Mouse (Mus musculus) common myeloid progenitor, adult 5-6 weeks (primary cell): ENCODE data around the gene Acsbg1. TPM values are rescaled to one million over a fixed set of nuclear protein-coding genes. Genes with fewer than 3 reads are reported as not detected.

Experiments used
- ATAC-seq: replicated peaks from 2 replicates; pipeline ENCODE4 v1.8.0; 2016; ENCODE audit warnings: low read depth, mild to moderate bottlenecking, moderate TSS enrichment, inconsistent platforms; ENCODE audit not compliant: poor library complexity, severe bottlenecking
- total RNA-seq: library from RNA; stranded (forward); fragments of 200-1000, 187-1606 nt; gene quantifications from 2 replicates; pipeline ENCODE4 v1.2.3, GENCODE M21; 2017

The Acsbg1 gene
- total RNA-seq, 1 experiment from 2014 or later, result not detected

DNA sequence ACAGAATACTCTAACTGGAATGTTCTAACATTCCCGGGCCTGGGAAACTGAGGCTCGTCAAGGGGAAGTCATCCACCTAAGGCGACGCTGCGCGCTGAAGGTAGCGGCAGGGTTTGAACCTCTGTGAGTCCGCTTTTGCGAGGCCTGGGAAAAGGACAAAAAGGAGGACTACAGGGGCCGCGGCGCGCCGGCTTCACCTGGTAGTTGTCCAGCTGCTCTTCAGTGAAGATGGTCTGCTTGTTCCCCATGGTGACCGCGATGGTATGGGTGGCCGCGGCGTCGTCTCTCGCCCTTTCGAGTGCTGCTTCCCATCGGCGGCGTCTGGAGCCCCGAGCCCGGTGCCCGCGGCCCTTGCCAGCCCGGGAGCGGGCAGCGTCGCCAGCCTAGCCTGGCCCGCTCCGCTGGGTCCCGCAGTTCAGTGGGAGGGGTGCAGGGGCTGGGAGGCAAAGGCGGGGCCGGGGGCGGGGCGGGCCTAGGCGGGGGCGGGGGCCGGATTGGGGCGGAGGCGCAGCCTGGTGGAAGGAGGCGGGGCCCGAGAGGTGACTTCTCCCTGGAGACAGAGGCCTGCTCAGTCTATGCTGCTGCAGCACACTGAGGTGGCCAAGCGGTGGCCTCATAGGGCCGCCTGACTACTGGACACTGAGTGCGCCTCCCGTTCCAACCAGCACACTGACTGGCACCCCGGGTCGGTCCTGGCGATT, 101.7 kb downstream of the Acsbg1 start, which contains the start of gene Cib2:
Cib2 (minus strand) TSS at position 448 of the 701 bp plus-strand sequence.
- ATAC-seq, result peak; percentile 95

DNA sequence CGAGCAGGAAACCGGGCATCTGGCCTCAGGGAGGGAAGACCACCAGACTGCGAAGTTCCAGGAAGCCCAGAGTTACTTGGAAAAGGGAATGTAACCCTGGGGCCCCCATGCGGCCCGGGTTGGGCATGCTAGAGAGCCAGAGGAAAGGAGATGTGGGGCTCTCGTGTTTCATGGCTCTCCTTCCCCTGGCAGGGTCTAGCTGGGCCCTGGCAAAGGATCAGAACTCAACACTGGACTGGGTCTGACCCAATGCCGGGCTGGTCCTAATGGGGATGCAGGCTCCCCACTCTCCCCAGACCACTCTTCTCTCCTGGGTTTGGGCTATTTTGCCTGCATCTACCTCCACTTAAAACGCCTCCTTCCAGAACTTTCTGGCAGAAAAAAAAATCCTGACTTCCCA, 102.9 kb downstream of the Acsbg1 start:
- ATAC-seq, result no peak

DNA sequence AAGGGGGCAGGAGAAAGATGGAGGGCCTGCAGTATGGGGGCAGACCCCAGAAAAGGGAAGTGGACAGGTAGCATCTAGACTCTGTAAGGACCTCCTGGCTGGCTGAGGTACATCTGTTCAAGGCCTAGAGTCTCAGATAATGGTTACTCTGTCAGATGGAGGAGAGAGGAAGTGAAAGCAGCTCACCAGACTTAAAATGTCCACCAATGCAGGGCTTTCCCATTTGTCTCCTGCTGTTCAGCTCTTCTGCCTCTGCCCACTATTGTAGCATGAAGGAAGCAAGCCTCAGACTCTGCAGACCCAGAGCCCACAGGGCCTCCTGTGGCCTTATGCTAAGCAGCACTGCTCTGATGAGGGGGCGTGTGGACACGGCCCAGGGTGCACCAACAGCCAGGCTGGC, 106.6 kb downstream of the Acsbg1 start:
- ATAC-seq, result peak; percentile 59

Other genes starting within 250 kb of the Acsbg1 start
- 3.2 and 7.7 TPM in 2 replicates for gene Dmxl2, start 160.2 kb downstream of the Acsbg1 start, total RNA-seq
- not detected in 2 replicates for gene Sh2d7, start 122.9 kb downstream of the Acsbg1 start, total RNA-seq
- not detected in 2 replicates for gene Cib2, start 101.7 kb downstream of the Acsbg1 start, total RNA-seq
- gene Idh3a, start 75.5 kb downstream of the Acsbg1 start, total RNA-seq, result 86.3 and 104 TPM in 2 replicates
- 3.8 and 6.7 TPM in 2 replicates for gene Dnaja4, start 37.0 kb upstream of the Acsbg1 start, total RNA-seq
- gene Wdr61, start 72.6 kb upstream of the Acsbg1 start, total RNA-seq, result 98.2 and 105 TPM in 2 replicates
- gene Crabp1, start 102.9 kb upstream of the Acsbg1 start, total RNA-seq, result not detected in 2 replicates
- 36.8 and 60.5 TPM in 2 replicates for gene Ireb2, start 201.9 kb upstream of the Acsbg1 start, total RNA-seq